Mouse (Mus musculus): ENCODE data around the gene Snca. TPM values are rescaled to one million over a fixed set of nuclear protein-coding genes. Genes with fewer than 3 reads are reported as not detected.

Snca gene
- polyA plus RNA-seq, 1 experiment from 2014 or later: 95.0 TPM

Other genes starting within 250 kb of the Snca start
- gene Mmrn1, start 95.1 kb upstream of the Snca start, polyA plus RNA-seq (2014; fragmentation: Nextera tagmentation; extraction: Ambion mirVana): 3.1 and 4.8 TPM in 2 replicates